Mouse (Mus musculus): ENCODE measurements around the gene Hs1bp3. TPM values are rescaled to one million over a fixed set of nuclear protein-coding genes. Genes with fewer than 3 reads are reported as not detected.

The Hs1bp3 gene
- polyA plus RNA-seq, 1 experiment from 2014 or later = 18.9 TPM

DNA sequence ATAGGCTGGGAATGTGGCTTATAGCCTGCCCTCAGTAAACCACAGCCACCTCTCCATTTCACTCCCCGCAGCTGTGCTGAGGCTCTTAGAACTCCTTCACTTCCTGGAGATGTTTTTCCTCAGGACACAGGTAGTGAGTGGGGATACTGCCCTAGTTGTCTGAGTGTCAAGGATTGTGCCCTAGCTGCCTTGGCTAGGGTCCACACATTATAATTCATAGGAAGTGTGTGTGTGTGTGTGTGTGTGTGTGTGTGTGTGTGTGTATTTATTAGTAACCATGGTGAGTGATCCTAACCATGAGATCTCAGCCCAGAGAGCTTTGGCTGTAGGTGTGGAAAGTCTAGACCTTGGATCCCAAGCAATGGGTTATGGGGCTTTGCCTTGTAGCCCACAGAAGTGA, 74.0 kb downstream of the Hs1bp3 start:
- Histone ChIP-seq H3K9ac (no peak overlapping the region), H3K4me3 (replicated peaks) (no peak overlapping the region), H3K4me2 (replicated peaks) (no peak overlapping the region), H3K4me1 (peaks cover 7% of the 10 kb centered on the region; the same call in 1 of the 2 replicates), H3K9me3 (replicated peaks) (no peaks in the 10 kb centered on the region), H3K27ac (replicated peaks) (peak overlapping the region; percentile 48; the same call in 1 of the 2 replicates), H3K36me3 (no peaks in the 10 kb centered on the region), H3K27me3 (no peaks in the 10 kb centered on the region)
- no peak for ATAC-seq (ENCODE audit: insufficient number of reproducible peaks, low FRiP score, low TSS enrichment, low read depth)
- 79% methylated on average over 1 of the region's 1 CpGs for WGBS

DNA sequence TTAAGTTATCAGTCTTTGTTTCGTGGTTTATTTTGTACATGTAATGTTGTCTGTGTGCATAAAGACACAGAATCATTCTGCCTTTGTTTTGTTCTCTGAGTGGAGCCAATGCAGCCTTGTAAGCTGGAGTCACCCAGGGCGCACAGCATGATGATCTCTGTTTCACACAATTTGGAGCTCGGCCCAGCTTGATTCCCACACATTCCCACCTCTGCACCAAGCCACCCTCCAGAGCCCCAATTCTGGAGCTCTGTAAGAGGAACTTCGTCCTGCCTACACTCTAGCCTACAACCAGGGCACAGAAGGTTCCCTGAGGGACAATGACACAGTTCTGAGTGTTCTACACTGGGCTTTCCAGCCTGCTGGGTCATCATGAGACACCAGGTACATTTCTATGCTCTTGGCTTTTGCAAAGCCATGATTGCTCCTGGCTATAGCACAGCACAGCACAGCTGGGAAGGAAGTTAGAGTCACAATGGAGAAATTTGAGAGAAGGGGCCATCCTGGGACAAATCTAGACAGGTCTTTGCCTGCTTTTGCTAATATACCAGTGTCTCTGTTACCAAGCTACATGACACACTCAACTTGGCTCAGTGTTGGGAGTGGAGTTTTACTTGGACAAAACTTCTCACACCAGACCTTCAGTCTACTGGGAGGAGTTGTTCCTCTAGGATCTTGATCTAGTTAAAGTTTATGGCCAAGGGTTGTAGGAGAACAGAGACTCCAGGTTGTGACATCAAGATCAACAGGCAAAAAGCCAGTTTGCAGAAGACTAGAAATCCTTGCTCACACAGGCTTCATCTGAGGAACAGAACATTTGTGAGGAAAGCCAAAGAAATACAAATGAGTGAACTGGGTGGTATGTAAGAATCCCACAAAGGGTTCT, 75.5 kb downstream of the Hs1bp3 start:
- peaks cover 7% of the 10 kb centered on the region; the same call in 1 of the 2 replicates for H3K4me1 ChIP-seq
- no peaks in the 10 kb centered on the region for H3K36me3 ChIP-seq
- H3K27ac ChIP-seq (replicated peaks) = no peak overlapping the region
- no peak for ATAC-seq (ENCODE audit: insufficient number of reproducible peaks, low FRiP score, low TSS enrichment, low read depth)
- no peaks in the 10 kb centered on the region for H3K9me3 ChIP-seq (replicated peaks)
- H3K4me2 ChIP-seq (replicated peaks) = no peak overlapping the region
- 86% methylated on average over 4 of the region's 4 CpGs for WGBS
- H3K9ac ChIP-seq = no peak overlapping the region
- no peaks in the 10 kb centered on the region for H3K27me3 ChIP-seq
- H3K4me3 ChIP-seq (replicated peaks) = no peak overlapping the region

DNA sequence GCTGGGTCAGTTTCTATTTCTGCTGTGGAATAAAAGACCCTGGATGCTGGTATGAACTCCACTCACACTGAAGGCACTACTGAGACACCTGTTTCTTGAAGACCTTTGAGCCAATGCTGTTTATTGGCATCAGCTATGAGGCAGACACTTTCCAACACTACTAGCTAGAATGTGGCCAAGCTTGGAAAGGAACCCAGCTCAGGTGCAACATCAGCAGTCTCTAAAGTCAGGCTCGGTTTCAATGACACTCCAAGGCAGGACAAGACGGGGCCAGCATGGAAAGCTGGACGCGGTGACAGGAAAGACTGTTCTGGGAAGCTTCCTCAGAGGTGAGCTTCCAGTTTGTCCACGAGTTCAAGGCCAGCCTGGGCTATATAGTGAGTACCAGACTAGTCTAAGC, 80.0 kb downstream of the Hs1bp3 start:
- no peak overlapping the region for H3K9ac ChIP-seq
- no peaks in the 10 kb centered on the region for H3K9me3 ChIP-seq (replicated peaks)
- no peak overlapping the region for H3K27ac ChIP-seq (replicated peaks)
- WGBS = 84% methylated on average over 5 of the region's 5 CpGs
- no peak overlapping the region for H3K4me2 ChIP-seq (replicated peaks)
- no peaks in the 10 kb centered on the region; the same call in 1 of the 2 replicates for H3K4me1 ChIP-seq
- no peak overlapping the region for H3K4me3 ChIP-seq (replicated peaks)
- no peaks in the 10 kb centered on the region for H3K27me3 ChIP-seq
- ATAC-seq (ENCODE audit: insufficient number of reproducible peaks, low FRiP score, low TSS enrichment, low read depth) = no peak
- H3K36me3 ChIP-seq = no peaks in the 10 kb centered on the region

Other genes starting within 250 kb of the Hs1bp3 start
- gene Ldah, start 105.3 kb upstream of the Hs1bp3 start, polyA plus RNA-seq (2015; fragmentation: Nextera tagmentation; extraction: Ambion mirVana) = 53.0 and 55.4 TPM in 2 replicates
- 0.54 and 0.85 TPM in 2 replicates for gene Gdf7, start 11.5 kb upstream of the Hs1bp3 start, polyA plus RNA-seq (2015; fragmentation: Nextera tagmentation; extraction: Ambion mirVana)
- 55.3 and 59.5 TPM in 2 replicates for gene Rhob, start 186.6 kb downstream of the Hs1bp3 start, polyA plus RNA-seq (2015; fragmentation: Nextera tagmentation; extraction: Ambion mirVana)

Measured in embryonic facial prominence, embryonic 15.5 days (tissue).